Mouse (Mus musculus) forelimb bud, embryonic 11.5 days (tissue): Measurements from ENCODE around the gene Stn1.
A peak's percentile ranks its signal among the peaks of the same experiment; 100 is the strongest.
"Not testable (repeated sequence)": the region's sequence is repeated elsewhere in the genome, so short reads cannot be mapped to it uniquely, and the experiment has no call there.

Experiments used
- DNase-seq: peaks from one replicate; pipeline ENCODE4 v3.0.0-alpha.2; 2012; ENCODE audit warnings: low read depth, low spot score

Stn1 gene

GRCm38 (mm10) chr19:47537300-47537792 is at the start of gene Stn1:
Gene Stn1 (minus strand): TSS chr19:47537507.
- no peak for DNase-seq

GRCm38 (mm10) chr19:47587009-47587408 is 49.7 kb upstream of the Stn1 start:
- no peak for DNase-seq

- DNase-seq = no peak
Observed at GRCm38 (mm10) chr19:47585772-47586171, 48.5 kb upstream of the Stn1 start.

- DNase-seq = no peak
Observed at GRCm38 (mm10) chr19:47579788-47580631, 42.7 kb upstream of the Stn1 start.

GRCm38 (mm10) chr19:47579225-47579787 is 42.0 kb upstream of the Stn1 start, which contains the start of gene Slk:
Gene Slk (plus strand): TSS chr19:47579678.
- DNase-seq = peak; percentile 85

GRCm38 (mm10) chr19:47578581-47579224 is 41.4 kb upstream of the Stn1 start:
- no peak for DNase-seq

- no peak for DNase-seq
Observed at GRCm38 (mm10) chr19:47573718-47574117, 36.4 kb upstream of the Stn1 start.

- DNase-seq = not testable (repeated sequence)
Observed at GRCm38 (mm10) chr19:47571981-47572380, 34.7 kb upstream of the Stn1 start.

GRCm38 (mm10) chr19:47570042-47570441 is 32.7 kb upstream of the Stn1 start:
- DNase-seq = no peak

GRCm38 (mm10) chr19:47565994-47566393 is 28.7 kb upstream of the Stn1 start:
- no peak for DNase-seq

- DNase-seq = no peak
Observed at GRCm38 (mm10) chr19:47565031-47565654, 27.8 kb upstream of the Stn1 start.

- DNase-seq = no peak
Observed at GRCm38 (mm10) chr19:47563715-47564114, 26.4 kb upstream of the Stn1 start.

- no peak for DNase-seq
Observed at GRCm38 (mm10) chr19:47561996-47562441, 24.7 kb upstream of the Stn1 start.

GRCm38 (mm10) chr19:47560544-47561161 is 23.3 kb upstream of the Stn1 start:
- DNase-seq = no peak

GRCm38 (mm10) chr19:47559751-47560512 is 22.6 kb upstream of the Stn1 start:
- DNase-seq = no peak

GRCm38 (mm10) chr19:47559145-47559544 is 21.8 kb upstream of the Stn1 start:
- no peak for DNase-seq

GRCm38 (mm10) chr19:47549584-47549983 is 12.3 kb upstream of the Stn1 start:
- no peak for DNase-seq

- no peak for DNase-seq
Observed at GRCm38 (mm10) chr19:47549174-47549573, 11.9 kb upstream of the Stn1 start.

- DNase-seq = no peak
Observed at GRCm38 (mm10) chr19:47548432-47549076, 11.2 kb upstream of the Stn1 start.

GRCm38 (mm10) chr19:47545528-47545927 is 8.2 kb upstream of the Stn1 start:
- no peak for DNase-seq
